Mouse (Mus musculus) liver, embryonic 16.5 days (tissue): ENCODE results near the gene Adgrb3. TPM values are rescaled to one million over a fixed set of nuclear protein-coding genes. Genes with fewer than 3 reads are reported as not detected.
"Not testable (repeated sequence)": the region's sequence is repeated elsewhere in the genome, so short reads cannot be mapped to it uniquely, and the experiment has no call there.

Experiments
- ATAC-seq: fragments of 200-750 bp; cut with Nextera tagmentation; 2 replicates; pipeline ENCODE4 v1.8.0; 2017; ENCODE audit warnings: low read depth, mild to moderate bottlenecking, moderate number of reproducible peaks, moderate library complexity
- H3K27ac ChIP-seq: fragments of 300-500 bp; sonication (generic); 2 replicates; pipeline ENCODE4 v1.5.1; 2014; ENCODE audit warnings: mild to moderate bottlenecking, low read length
- H3K27me3 ChIP-seq: fragments of 300-500 bp; sonication (generic); 2 replicates; pipeline ENCODE4 v1.6.1; 2014; ENCODE audit warnings: low read depth, low read length, mixed read lengths; ENCODE audit not compliant: control insufficient read depth, insufficient read depth
- H3K36me3 ChIP-seq: fragments of 300-500 bp; sonication (generic); 2 replicates; pipeline ENCODE4 v1.6.1; 2014; ENCODE audit warnings: mild to moderate bottlenecking; ENCODE audit not compliant: control insufficient read depth, insufficient read depth
- H3K4me1 ChIP-seq: fragments of 300-500 bp; sonication (generic); 2 replicates; pipeline ENCODE4 v1.6.1; 2014; ENCODE audit warnings: low read depth, low read length, mixed read lengths; ENCODE audit not compliant: control insufficient read depth
- H3K4me2 ChIP-seq: fragments of 300-500 bp; sonication (generic); 2 replicates; pipeline ENCODE4 v1.6.1; 2014; ENCODE audit warnings: low read depth, low read length, mixed read lengths
- H3K4me3 ChIP-seq: fragments of 300-500 bp; sonication (generic); 2 replicates; pipeline ENCODE4 v1.5.1; 2014; ENCODE audit warnings: low read depth, mild to moderate bottlenecking, low read length
- H3K9ac ChIP-seq: fragments of 300-500 bp; sonication (generic); 2 replicates; pipeline ENCODE4 v1.6.1; 2014; ENCODE audit warnings: low read depth, low read length
- H3K9me3 ChIP-seq: fragments of 300-500 bp; sonication (generic); replicated peaks from 2 replicates; pipeline ENCODE4 v1.6.1; 2016; ENCODE audit warnings: low read length; ENCODE audit not compliant: control insufficient read depth
- WGBS: fragments of 180-500 bp; shearing (Covaris S2); extraction: QIAGEN DNeasy Blood & Tissue Kit; methylation state at CpG from one replicate; pipeline ENCODE4 v1.1.7; 2014; ENCODE audit not compliant: insufficient replicate concordance; 5-methylcytosine and 5-hydroxymethylcytosine counted together
- polyA plus RNA-seq: library from polyadenylated mRNA; unstranded; fragments of >200 nt; fragmentation: Nextera tagmentation; extraction: Ambion mirVana; gene quantifications from 2 replicates; pipeline ENCODE4 v1.2.1, GENCODE M21; 2015

The Adgrb3 gene
- polyA plus RNA-seq, 1 experiment from 2014 or later = not detected

- WGBS = 50% methylated on average over 3 of the region's 3 CpGs
Observed at GRCm38 (mm10) chr1:25696771-25697170, 132.7 kb downstream of the Adgrb3 start.

GRCm38 (mm10) chr1:25682118-25682517 lies 147.4 kb downstream of the Adgrb3 start:
- H3K4me3 ChIP-seq = no peak overlapping the region
- no peak for ATAC-seq
- H3K9ac ChIP-seq = no peak overlapping the region
- no peaks in the 10 kb centered on the region for H3K4me1 ChIP-seq
- no peak overlapping the region for H3K27ac ChIP-seq
- no peaks in the 10 kb centered on the region for H3K27me3 ChIP-seq
- H3K9me3 ChIP-seq = no peaks in the 10 kb centered on the region
- WGBS = 53% methylated on average over 3 of the region's 3 CpGs
- H3K4me2 ChIP-seq = no peak overlapping the region
- no peaks in the 10 kb centered on the region for H3K36me3 ChIP-seq

More at GRCm38 (mm10) chr1:25696771-25697170, 132.7 kb downstream of the Adgrb3 start:
- ATAC-seq = no peak
- no peak overlapping the region for H3K4me3 ChIP-seq
- H3K27me3 ChIP-seq = no peaks in the 10 kb centered on the region
- no peak overlapping the region for H3K27ac ChIP-seq
- H3K4me2 ChIP-seq = no peak overlapping the region
- H3K36me3 ChIP-seq = no peaks in the 10 kb centered on the region
- H3K9me3 ChIP-seq = no peaks in the 10 kb centered on the region
- H3K9ac ChIP-seq = no peak overlapping the region
- H3K4me1 ChIP-seq = no peaks in the 10 kb centered on the region

- ATAC-seq = no peak
Observed at GRCm38 (mm10) chr1:25679656-25680055, 149.9 kb downstream of the Adgrb3 start.

GRCm38 (mm10) chr1:25652717-25653116 lies 176.8 kb downstream of the Adgrb3 start:
- Histone ChIP-seq H3K4me1 (no peaks in the 10 kb centered on the region), H3K9me3 (no peaks in the 10 kb centered on the region), H3K27ac (no peak overlapping the region), H3K4me2 (no peak overlapping the region), H3K9ac (no peak overlapping the region), H3K27me3 (no peaks in the 10 kb centered on the region), H3K36me3 (no peaks in the 10 kb centered on the region), H3K4me3 (no peak overlapping the region)
- ATAC-seq = no peak
- 56% methylated on average over 1 of the region's 1 CpGs for whole genome bisulfite sequencing

More at GRCm38 (mm10) chr1:25679656-25680055, 149.9 kb downstream of the Adgrb3 start:
- Histone ChIP-seq H3K4me3 (no peak overlapping the region), H3K9ac (no peak overlapping the region), H3K4me1 (no peaks in the 10 kb centered on the region), H3K9me3 (no peaks in the 10 kb centered on the region), H3K4me2 (no peak overlapping the region), H3K27ac (no peak overlapping the region), H3K36me3 (no peaks in the 10 kb centered on the region), H3K27me3 (no peaks in the 10 kb centered on the region)
- WGBS = 37% methylated on average over 2 of the region's 2 CpGs

GRCm38 (mm10) chr1:25644256-25644655 lies 185.3 kb downstream of the Adgrb3 start:
- no peak overlapping the region for H3K4me2 ChIP-seq
- no peaks in the 10 kb centered on the region for H3K4me1 ChIP-seq
- no peak for ATAC-seq
- no peak overlapping the region for H3K4me3 ChIP-seq
- H3K36me3 ChIP-seq = no peaks in the 10 kb centered on the region
- no peak overlapping the region for H3K9ac ChIP-seq
- WGBS = 65% methylated on average over 5 of the region's 5 CpGs
- H3K27ac ChIP-seq = no peak overlapping the region
- no peaks in the 10 kb centered on the region for H3K9me3 ChIP-seq
- H3K27me3 ChIP-seq = no peaks in the 10 kb centered on the region

- H3K36me3 ChIP-seq = no peaks in the 10 kb centered on the region
- WGBS = 52% methylated on average over 4 of the region's 4 CpGs
- no peak overlapping the region for H3K27ac ChIP-seq
- no peak for ATAC-seq
- H3K4me2 ChIP-seq = no peak overlapping the region
- no peaks in the 10 kb centered on the region for H3K27me3 ChIP-seq
- H3K4me3 ChIP-seq = no peak overlapping the region
- no peaks in the 10 kb centered on the region for H3K9me3 ChIP-seq
- no peaks in the 10 kb centered on the region for H3K4me1 ChIP-seq
- no peak overlapping the region for H3K9ac ChIP-seq
Observed at GRCm38 (mm10) chr1:25621458-25621857, 208.0 kb downstream of the Adgrb3 start.

- no peak for ATAC-seq
- Histone ChIP-seq H3K27ac (no peak overlapping the region), H3K4me1 (no peaks in the 10 kb centered on the region), H3K36me3 (no peaks in the 10 kb centered on the region), H3K27me3 (no peaks in the 10 kb centered on the region), H3K4me2 (no peak overlapping the region), H3K9ac (no peak overlapping the region), H3K9me3 (no peaks in the 10 kb centered on the region), H3K4me3 (no peak overlapping the region)
Observed at GRCm38 (mm10) chr1:25616954-25617353, 212.6 kb downstream of the Adgrb3 start.

GRCm38 (mm10) chr1:25610776-25611175 lies 218.7 kb downstream of the Adgrb3 start:
- H3K9me3 ChIP-seq, H3K4me2 ChIP-seq, H3K4me3 ChIP-seq, H3K36me3 ChIP-seq, ATAC-seq, H3K27ac ChIP-seq, H3K4me1 ChIP-seq, H3K9ac ChIP-seq, H3K27me3 ChIP-seq: not testable (repeated sequence)

GRCm38 (mm10) chr1:25598941-25599340 lies 230.6 kb downstream of the Adgrb3 start:
- Histone ChIP-seq H3K36me3 (no peaks in the 10 kb centered on the region), H3K4me2 (no peak overlapping the region), H3K9ac (no peak overlapping the region), H3K27ac (no peak overlapping the region), H3K4me1 (no peaks in the 10 kb centered on the region), H3K27me3 (no peaks in the 10 kb centered on the region), H3K4me3 (no peak overlapping the region), H3K9me3 (no peaks in the 10 kb centered on the region)
- 57% methylated on average over 5 of the region's 5 CpGs for WGBS
- ATAC-seq = no peak
